Mouse (Mus musculus): ENCODE measurements around the gene Plk5.
A peak's percentile ranks its signal among the peaks of the same experiment; 100 is the strongest.
"Not testable (repeated sequence)": the region's sequence is repeated elsewhere in the genome, so short reads cannot be mapped to it uniquely, and the experiment has no call there.

Plk5 gene

DNA sequence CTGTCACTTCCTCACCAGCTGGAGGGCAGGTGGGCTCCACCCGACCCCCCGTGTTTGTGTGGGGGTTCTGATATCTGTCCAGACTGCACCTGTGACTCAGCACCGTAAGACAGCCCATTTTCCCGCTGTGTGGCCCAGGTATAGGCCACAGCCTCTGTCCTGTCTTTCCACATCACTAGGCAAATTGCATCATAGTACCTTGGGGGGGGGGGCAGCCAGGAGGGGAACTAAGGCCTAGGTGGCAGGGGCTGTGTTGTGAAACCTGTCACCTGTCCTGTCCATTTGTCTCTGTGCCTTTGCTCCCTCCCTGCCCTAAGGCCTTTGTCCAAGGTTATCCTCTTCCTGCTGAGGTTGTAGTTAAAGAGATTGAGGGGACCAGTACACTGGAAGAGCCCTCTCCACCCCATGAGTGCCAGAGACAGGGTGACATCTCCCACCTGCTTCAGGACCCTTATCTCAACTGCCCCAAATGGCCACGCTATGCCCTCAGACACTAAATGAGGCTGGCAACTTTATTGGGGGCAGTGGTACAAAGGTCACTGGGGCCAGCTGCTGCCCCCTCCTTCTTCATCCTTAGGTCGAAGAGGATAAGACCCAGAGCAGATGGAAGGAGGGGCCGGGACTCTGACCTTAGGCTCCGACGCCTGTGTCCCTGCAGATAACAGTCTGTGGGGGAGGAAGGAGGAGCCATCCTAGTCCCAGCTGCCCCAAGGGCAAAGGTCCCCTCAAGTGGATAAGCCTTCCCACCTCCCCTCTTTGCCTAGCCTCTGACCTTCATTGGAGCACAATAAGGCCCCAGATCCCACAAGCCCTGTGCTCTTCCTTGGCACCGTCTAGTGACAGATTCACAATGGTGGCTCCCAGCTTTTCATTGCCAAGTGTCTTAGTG, 24.4 kb upstream of the Plk5 start:
- no peak for DNase-seq

DNA sequence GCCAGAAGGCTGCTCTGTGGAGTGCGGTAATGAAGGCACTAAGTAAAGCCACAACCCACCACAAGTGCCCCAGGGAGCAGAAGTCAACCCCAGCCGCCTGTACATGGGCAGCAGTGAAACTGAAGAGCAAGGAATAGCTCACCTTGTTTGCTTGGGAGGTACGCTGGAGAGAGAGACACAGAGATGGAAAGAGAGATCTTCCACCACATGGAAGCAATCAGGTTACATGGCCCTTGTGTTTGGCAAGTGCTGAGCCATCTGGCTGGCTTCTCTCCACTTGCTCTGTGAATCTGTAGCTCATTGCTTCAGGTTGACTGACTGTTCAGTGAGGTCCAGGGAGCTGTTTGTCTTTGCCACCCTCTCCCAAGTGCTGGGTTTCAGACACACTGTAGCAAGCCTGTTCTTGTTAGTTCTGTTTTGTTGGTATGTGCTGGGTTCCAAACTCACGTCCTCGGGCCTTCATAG, 23.7 kb upstream of the Plk5 start:
- no peak for DNase-seq

DNA sequence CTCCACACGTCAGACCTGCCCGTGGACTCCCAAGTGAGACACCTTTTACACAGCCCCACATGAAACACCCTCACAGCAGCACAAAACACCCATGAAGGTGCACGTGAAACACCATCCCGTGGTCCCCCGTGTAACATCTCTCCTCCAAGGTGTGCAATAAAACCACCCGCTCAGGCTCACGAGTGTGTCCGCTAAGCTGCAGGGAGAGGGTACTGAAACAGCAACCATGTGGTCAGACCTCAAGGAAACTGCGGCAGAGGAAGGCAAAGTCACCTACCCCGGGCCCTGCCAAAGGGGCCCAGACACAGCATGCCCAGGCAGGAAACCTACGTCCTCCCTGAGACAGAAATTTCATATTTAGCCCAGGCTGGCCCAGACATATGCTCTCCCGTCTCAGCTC, 20.0 kb upstream of the Plk5 start:
- no peak for DNase-seq

GRCm38 (mm10) chr10:80339941-80340750, 16.1 kb upstream of the Plk5 start:
- peak; percentile 82 for DNase-seq

DNA sequence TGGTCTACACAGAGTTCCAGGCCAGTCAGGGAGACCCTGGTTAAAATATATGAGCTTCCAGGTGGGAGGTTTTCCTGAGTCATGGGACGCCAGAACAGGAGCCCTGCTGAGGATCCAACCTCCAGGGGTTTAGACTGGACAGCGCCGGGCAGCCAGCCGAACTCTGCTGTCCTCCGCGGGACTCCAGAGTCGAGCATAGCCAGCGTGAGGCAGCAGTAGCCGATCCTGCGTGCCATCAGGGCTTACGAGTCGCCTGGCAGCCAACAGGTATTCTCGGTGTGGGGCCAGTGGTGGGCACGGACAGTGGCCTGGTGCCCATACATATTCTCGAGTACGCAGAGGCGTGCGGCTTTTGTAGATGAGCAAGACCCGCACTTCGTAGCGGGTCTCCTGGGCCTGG, 15.2 kb upstream of the Plk5 start:
- DNase-seq, result no peak

DNA sequence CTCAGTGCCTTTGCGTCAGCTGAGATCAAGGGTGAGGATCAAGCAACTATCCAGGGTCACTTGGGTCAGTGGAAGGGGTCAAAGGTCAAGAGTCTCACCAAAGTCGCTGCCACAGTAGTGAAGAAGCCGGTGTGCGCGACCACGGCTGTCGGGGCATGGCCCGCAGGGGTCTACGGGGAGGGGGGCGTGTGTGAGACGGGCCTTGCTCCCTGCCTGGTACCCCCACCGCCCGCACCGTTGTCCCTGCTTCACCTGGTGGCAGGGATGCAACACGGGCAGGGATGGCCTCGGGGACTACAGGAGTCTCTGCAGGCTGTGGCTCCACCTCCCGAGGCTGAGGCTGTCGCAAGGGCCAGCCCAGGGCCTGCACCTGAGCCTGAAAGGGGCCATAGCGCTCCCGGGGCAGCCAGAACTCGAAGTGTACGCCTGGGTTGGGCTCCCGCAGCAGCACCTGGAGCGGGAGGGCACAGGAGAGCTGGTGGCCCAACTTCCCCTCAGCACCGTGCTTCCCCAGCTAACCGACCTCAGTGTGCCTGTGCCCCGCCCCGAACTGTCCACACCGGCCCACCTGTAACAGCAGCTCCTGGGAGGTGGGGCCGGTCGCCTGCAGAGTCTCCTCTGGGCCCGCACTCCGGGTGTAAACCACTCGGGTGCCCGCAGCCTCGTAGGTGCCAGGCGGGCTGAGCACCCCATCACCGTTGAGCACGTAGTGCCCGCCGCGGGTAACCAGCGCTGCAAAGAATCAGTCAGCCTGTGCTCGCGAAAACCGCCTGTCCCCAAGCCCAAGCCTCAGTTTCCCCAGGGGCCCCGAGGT, 14.6 kb upstream of the Plk5 start:
- DNase-seq, result no peak

DNA sequence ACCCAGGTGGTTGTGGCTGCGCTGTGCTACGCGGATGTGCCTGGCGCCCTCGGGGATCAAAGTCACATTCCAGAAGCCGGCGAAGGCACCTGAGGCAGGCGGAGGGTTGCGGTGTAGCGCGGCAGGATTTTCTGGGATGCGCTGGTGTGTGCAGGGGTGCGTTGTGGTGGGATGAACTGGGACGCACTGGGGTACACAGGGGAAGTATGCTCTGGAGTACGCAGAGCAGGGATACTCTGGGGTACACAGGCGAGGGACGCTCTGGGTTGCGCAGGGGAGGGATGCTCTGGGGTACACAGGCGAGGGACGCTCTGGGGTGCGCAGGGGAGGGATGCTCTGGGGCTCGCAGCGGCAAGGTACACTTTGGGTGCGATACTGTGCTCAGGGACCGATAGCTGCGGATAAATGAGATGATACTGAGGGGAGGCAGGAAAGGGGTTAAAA, 13.9 kb upstream of the Plk5 start:
- no peak for DNase-seq

- DNase-seq, result no peak
These were observed 13.4 kb upstream of the Plk5 start for GRCm38 (mm10) chr10:80342749-80343424.

DNA sequence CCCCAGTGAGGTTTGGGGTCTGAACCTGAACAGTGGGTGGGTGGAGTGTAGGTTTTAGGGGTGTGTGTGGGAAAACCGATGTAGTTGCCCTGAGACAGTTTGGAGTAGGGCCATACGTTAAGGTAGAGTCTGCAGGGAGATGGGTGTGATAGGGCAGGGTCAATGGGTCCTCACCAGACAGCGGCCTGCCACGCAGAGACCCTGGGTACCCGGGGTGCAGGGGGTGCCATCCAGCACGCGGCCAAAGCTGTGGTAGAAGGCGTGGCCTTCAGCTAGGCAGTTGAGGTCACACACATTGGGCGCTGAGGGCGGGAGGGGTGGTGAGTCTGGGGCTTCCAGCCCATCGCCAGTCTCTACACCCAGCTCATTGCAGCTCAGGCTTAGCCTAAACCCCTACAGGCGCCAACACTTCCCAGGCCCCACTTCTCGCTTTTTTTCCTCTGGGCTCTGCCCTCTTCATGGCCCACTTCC, 12.8 kb upstream of the Plk5 start:
- no peak for DNase-seq

DNA sequence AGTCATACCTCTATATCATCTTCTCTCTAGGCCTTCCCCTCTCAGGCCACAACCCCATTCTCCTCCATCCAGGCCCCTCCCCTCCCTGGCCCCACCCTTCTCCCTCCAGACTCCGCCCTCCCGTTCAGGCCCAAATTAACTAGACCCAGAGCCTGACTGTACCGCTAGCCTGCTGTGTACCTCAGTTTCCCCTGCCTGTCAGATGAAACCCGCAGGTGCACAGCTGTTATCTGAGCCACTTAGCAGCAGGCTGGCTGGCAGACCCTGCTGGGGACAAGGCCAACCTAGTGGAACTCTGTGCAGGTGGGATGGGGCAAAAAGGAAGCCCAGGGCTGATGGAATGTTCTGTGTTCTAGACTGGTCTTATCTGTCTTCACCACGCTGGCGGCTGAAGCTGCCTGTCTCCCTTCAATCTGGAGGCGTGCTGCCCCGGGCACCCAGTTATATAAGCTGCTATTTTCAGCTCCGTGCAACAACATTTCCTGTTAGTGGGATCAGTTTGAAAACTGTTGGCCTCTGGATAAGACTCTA, 12.1 kb upstream of the Plk5 start:
- DNase-seq, result no peak

- DNase-seq, result no peak
These were observed 11.1 kb upstream of the Plk5 start for GRCm38 (mm10) chr10:80345122-80345521.

- not testable (repeated sequence) for DNase-seq
These were observed 10.3 kb upstream of the Plk5 start for GRCm38 (mm10) chr10:80345929-80346328.

DNA sequence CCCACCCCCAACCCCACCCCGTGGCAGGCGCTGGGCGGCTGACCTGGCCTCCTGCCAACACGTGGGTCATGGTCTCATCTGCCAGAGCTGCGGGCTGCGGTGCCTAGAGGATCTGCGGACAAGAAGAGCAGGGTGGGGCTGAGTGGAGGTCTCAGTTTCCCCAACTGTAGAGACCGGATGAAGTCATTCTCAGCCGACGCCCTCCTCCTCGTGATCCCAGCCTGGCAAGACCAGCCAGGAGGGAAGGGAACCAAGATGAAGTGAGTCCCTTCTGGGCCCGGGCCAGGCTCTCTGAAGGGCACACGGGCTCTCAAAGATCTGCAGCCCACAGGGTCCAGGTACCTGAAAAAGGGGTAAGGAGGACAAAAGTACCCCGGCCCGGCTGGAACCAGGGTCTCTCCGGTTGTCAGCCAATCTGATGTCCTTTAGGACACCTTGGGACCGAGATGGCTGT, 8.7 kb upstream of the Plk5 start:
- no peak for DNase-seq

GRCm38 (mm10) chr10:80348244-80348781, 7.9 kb upstream of the Plk5 start, which contains the start of gene Adamtsl5:
Gene Adamtsl5, minus strand, starts transcription at chr10:80348412.
- no peak for DNase-seq

- DNase-seq, result no peak
These were observed 7.3 kb upstream of the Plk5 start for GRCm38 (mm10) chr10:80348981-80349380.

DNA sequence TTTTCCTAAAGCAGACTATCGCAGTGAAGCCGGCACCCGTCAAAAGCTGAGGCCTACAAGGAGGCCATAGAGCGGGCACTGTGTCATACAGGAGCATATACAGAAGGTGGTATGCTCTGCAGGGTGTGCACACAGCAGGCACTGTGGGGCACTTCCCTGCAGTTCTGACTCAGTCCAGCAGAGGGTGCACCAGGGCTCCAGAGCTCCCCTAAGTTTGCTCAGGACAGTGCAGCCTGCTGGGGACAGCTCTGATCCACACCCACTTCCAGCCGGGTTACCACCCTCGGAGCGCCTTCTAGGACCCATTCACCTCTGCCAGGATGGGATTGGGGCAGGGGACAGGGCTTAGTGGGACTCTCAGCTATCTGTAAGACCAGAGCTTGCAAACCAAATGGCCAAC, 6.0 kb upstream of the Plk5 start:
- peak; percentile 84 for DNase-seq

- no peak for DNase-seq
These were observed 4.4 kb upstream of the Plk5 start for GRCm38 (mm10) chr10:80351896-80352295.

DNA sequence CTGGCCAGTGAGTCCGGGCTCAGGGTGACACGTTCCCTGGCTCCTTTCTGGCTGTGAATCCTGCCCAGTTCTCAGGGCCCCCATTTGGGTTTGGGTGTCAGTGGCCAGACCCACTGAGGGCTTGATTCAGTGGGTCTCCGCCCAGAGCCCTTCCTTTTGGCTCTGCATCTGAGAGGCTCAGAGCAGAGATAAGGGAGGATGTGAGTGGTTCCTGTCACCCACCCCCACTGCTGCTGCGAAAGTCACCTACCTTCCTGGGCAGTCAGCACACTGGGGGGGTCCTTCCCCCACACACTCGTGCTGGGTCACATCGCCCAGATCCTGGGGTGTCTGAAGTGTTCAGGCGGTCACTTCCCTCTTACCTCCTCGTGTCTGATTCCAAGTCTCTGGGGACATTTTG, 3.5 kb upstream of the Plk5 start:
- no peak for DNase-seq

GRCm38 (mm10) chr10:80355431-80355830, 828 bp upstream of the Plk5 start:
- DNase-seq, result peak; percentile 77

DNA sequence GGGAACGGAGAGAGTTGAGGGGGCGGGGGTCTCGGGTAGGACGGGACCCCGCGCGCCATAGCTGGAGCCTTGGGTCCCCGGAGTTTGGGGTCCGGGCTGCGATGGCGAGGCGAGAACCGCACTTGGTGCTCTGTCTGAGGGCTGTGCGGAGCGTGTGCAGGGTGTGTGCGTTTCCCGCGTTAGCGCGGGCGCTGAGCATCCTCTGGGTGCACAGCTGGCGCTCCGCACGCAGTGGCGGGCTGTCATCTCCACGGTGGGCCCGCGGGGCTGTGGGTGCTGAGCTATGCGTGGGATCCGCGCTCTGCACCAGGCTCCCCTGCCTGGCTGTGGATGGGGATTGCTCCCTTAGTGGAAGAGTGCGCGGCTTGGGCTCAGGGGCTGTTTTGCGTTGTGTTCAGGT, 478 bp downstream of the Plk5 start:
- no peak for DNase-seq

- no peak for DNase-seq
These were observed 1.1 kb downstream of the Plk5 start for GRCm38 (mm10) chr10:80357336-80357735.
